Mouse (Mus musculus) heart, postnatal 0 days (tissue): ENCODE results near the gene Ubash3b. TPM values are rescaled to one million over a fixed set of nuclear protein-coding genes. Genes with fewer than 3 reads are reported as not detected.

Experiments used
- ATAC-seq: fragments of 200-750 bp; cut with Nextera tagmentation; 2 replicates; pipeline ENCODE4 v1.8.0; 2017; ENCODE audit warnings: low read depth, moderate number of reproducible peaks, moderate library complexity; ENCODE audit not compliant: insufficient read depth
- DNase-seq: peaks from one replicate; pipeline ENCODE4 v3.0.0-alpha.2; 2016; ENCODE audit warnings: low spot score
- H3K27ac ChIP-seq: fragments of 300-500 bp; sonication (generic); 2 replicates; pipeline ENCODE4 v1.5.1; 2014; ENCODE audit warnings: low read depth, mild to moderate bottlenecking
- H3K27me3 ChIP-seq: fragments of 300-500 bp; sonication (generic); 2 replicates; pipeline ENCODE4 v1.6.1; 2014; ENCODE audit warnings: low read length, mixed read lengths; ENCODE audit not compliant: control insufficient read depth, insufficient read depth
- H3K36me3 ChIP-seq: fragments of 300-500 bp; sonication (generic); replicated peaks from 2 replicates; pipeline ENCODE4 v1.6.1; 2014; ENCODE audit warnings: low read length, mixed read lengths; ENCODE audit not compliant: control insufficient read depth, insufficient read depth
- H3K4me1 ChIP-seq: fragments of 300-500 bp; sonication (generic); 2 replicates; pipeline ENCODE4 v1.6.1; 2014; ENCODE audit warnings: antibody characterized with exemption; ENCODE audit not compliant: control insufficient read depth, insufficient read depth
- H3K4me2 ChIP-seq: fragments of 300-500 bp; sonication (generic); 2 replicates; pipeline ENCODE4 v1.6.1; 2014; ENCODE audit warnings: low read depth, mild to moderate bottlenecking, low read length, moderate library complexity
- H3K4me3 ChIP-seq: fragments of 300-500 bp; sonication (generic); 2 replicates; pipeline ENCODE4 v1.5.1; 2014; ENCODE audit warnings: low read depth, low read length
- H3K9ac ChIP-seq: fragments of 300-500 bp; sonication (generic); replicated peaks from 2 replicates; pipeline ENCODE4 v1.6.1; 2014; ENCODE audit warnings: low read depth, low read length, mixed read lengths
- H3K9me3 ChIP-seq: fragments of 300-500 bp; sonication (generic); replicated peaks from 2 replicates; pipeline ENCODE4 v1.6.1; 2016; ENCODE audit warnings: low read length; ENCODE audit not compliant: control insufficient read depth
- CTCF ChIP-seq: IDR thresholded peaks from 2 replicates; pipeline ENCODE4 v1.5.1; 2016; ENCODE audit warnings: antibody characterized with exemption, control low read depth, low read depth
- EP300 ChIP-seq: IDR thresholded peaks from 2 replicates; pipeline ENCODE4 v1.6.1; 2016; ENCODE audit warnings: antibody characterized with exemption, low read depth
- WGBS: fragments of 180-500 bp; shearing (Covaris S2); extraction: QIAGEN DNeasy Blood & Tissue Kit; methylation state at CpG from one replicate; pipeline ENCODE4 v1.1.7; 2014; 5-methylcytosine and 5-hydroxymethylcytosine counted together
- polyA plus RNA-seq: library from polyadenylated mRNA; unstranded; fragments of >200 nt; fragmentation: Nextera tagmentation; extraction: Ambion mirVana; gene quantifications from 2 replicates; pipeline ENCODE4 v1.2.1, GENCODE M21; 2015
- total RNA-seq: library from RNA; depleted of rRNA; stranded (reverse); fragments of >200 nt; gene quantifications from 2 replicates; pipeline ENCODE4 v1.2.3, GENCODE M21; 2014; ENCODE audit warnings: low replicate concordance

Gene Ubash3b
- total and polyA plus RNA-seq, 2 experiments from 2014 or later: 4.0 to 6.6 TPM

DNA sequence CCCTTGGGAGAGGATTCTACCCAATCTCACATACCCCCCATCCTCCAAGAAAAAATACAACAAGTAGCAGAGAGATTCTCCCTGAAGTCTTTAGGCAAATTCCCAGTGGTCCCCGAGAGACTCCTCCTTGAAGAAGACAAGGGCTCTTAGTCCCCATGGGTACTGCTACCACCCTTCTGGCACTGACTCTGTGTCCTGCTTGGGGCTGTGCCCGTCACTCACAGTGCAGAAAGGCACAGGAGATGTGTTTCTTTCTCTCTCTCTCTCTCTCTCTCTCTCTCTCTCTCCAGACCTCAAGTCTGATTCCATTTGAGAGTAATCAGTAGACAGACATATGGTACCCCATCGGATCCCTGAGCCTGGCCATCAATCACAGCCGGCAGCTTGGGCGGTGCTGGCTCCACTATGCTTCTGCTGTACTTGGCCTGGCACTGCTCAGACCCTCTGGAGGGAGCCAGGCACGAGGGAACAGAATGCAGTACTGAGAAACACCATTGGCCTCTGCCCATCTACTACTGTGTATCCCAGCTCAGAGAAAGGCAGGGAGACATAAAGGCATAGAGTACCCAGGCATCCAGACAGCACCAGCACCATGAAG lies 12.3 kb downstream of the Ubash3b start:
- WGBS: 74% methylated on average over 6 of the region's 6 CpGs
- Histone ChIP-seq H3K9ac (no peak overlapping the region), H3K4me3 (no peak overlapping the region), H3K9me3 (no peaks in the 10 kb centered on the region), H3K36me3 (no peaks in the 10 kb centered on the region), H3K4me2 (no peak overlapping the region), H3K4me1 (peaks cover 5% of the 10 kb centered on the region; the same call in 1 of the 2 replicates), H3K27me3 (no peaks in the 10 kb centered on the region), H3K27ac (no peak overlapping the region)
- TF ChIP-seq EP300 (no peak), CTCF (no peak)
- DNase-seq: no peak
- ATAC-seq: no peak

DNA sequence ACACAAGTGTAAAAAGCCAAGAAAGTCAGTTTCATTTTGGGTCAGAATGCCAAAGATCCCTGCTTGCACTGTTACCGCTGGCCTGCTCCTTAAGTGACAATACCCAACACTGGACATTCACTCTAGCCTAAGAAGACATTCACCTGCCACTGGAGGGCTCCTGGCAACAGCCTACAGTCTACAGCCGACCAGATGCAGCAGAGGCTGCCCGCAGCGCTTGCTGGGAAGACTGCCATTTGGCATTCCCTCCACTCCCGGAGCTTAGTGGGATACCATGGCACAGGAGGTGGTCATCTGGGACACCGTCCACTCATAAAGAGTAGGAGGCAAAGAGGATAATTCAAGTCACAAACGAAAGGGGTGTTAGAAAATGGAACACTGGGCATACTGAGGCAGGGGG lies 12.9 kb downstream of the Ubash3b start:
- no peaks in the 10 kb centered on the region for H3K36me3 ChIP-seq
- H3K4me3 ChIP-seq: no peak overlapping the region
- H3K27ac ChIP-seq: no peak overlapping the region
- ATAC-seq (peak; percentile 34; the same call in 1 of the 2 replicates), DNase-seq (no peak)
- no peaks in the 10 kb centered on the region for H3K27me3 ChIP-seq
- no peaks in the 10 kb centered on the region for H3K9me3 ChIP-seq
- no peak overlapping the region for H3K4me2 ChIP-seq
- no peak overlapping the region for H3K9ac ChIP-seq
- no peak for TF ChIP-seq EP300
- peak; percentile 32 for TF ChIP-seq CTCF
- peaks cover 5% of the 10 kb centered on the region; the same call in 1 of the 2 replicates for H3K4me1 ChIP-seq
- 64% methylated on average over 7 of the region's 7 CpGs for WGBS

DNA sequence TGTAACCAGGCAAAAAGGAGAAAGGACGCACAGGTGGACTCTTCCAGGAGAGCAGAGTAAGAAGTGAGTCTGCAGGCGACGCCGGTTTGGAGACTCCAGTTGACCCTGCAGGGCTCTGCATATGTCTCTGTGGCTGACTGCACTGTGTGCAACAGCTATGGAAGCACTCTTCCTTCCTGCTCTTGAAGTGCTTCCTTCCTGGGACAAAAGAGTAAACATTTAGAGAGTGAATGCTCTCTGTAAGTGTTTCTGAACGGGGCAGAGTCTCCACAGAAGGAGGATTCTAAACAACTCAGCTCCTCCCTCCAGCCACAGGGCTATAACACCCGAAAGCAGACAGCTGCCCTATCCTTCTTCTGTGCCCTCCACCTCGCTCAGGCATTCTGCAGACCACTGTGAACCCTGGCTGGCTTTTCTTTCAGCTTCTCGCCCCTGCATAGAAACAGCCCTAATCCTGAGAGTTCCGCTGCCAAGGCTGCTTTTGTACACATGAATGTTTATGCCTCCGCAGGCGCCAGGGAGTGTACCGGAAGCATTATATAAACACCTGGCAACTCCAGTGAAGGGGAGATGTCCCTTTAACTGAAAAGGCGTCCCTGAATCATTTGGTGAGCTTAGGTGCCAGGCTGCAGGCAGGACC lies 14.2 kb downstream of the Ubash3b start:
- Histone ChIP-seq H3K27me3 (no peaks in the 10 kb centered on the region), H3K9ac (no peak overlapping the region), H3K36me3 (no peaks in the 10 kb centered on the region), H3K4me1 (no peaks in the 10 kb centered on the region), H3K4me3 (no peak overlapping the region), H3K9me3 (no peaks in the 10 kb centered on the region), H3K4me2 (peak overlapping the region; percentile 35), H3K27ac (0 out of 2 replicates have a peak overlapping the region, but pooled peaks have one; percentile 40)
- ATAC-seq (no peak), DNase-seq (no peak)
- 68% methylated on average over 13 of the region's 13 CpGs for WGBS
- TF ChIP-seq EP300 (no peak), CTCF (no peak)

DNA sequence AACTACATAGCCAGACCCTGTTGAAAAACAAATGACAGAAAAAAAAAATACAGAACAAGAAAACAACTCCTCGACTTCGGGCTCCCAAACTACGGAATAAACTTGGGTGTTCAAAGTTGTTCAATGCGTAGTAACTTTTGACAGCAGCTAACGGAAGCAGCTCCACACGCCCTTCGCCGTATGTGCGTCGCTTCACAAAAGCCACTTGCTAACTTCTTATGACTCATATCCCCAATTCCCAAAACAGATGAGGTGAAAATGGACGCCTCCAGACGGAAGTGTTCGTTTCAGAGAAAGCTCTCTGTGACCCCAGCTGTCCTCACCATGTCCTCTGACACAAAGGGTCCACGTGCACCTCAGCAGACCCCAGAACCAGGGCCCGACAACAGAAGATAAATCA lies 17.7 kb downstream of the Ubash3b start:
- no peak for ATAC-seq
- H3K9ac ChIP-seq: no peak overlapping the region
- H3K4me1 ChIP-seq: 0 out of 2 replicates have a peak, but pooled peaks cover 11% of the 10 kb centered on the region
- H3K36me3 ChIP-seq: no peaks in the 10 kb centered on the region
- H3K4me3 ChIP-seq: no peak overlapping the region
- H3K27me3 ChIP-seq: no peaks in the 10 kb centered on the region
- no peak overlapping the region for H3K4me2 ChIP-seq
- DNase-seq: no peak
- H3K9me3 ChIP-seq: no peaks in the 10 kb centered on the region
- no peak for TF ChIP-seq CTCF
- TF ChIP-seq EP300: no peak
- WGBS: 76% methylated on average over 15 of the region's 15 CpGs
- no peak overlapping the region for H3K27ac ChIP-seq

DNA sequence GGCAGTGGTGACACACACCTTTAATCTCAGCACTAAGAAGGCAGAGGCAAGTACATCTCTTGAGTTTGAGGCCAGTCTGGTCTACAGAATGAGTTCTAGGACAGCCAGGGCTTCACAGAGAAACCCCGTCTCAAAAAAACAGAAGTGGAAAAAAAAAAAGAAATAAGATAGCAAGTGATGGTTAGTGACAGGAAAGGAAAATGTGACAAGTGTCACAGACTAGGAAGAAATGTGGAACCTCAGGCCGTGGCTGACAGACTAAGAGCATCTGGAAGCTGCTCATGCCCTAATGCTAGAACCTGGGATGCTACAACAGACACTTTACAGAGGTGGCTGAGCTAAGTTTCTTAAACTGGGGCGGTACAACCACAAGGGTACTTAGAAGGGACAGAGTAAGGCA lies 18.4 kb downstream of the Ubash3b start:
- H3K27ac ChIP-seq: no peak overlapping the region
- ATAC-seq (no peak), DNase-seq (no peak)
- no peaks in the 10 kb centered on the region for H3K36me3 ChIP-seq
- no peak overlapping the region for H3K4me3 ChIP-seq
- 64% methylated on average over 3 of the region's 3 CpGs for WGBS
- H3K4me2 ChIP-seq: no peak overlapping the region
- H3K9ac ChIP-seq: no peak overlapping the region
- no peaks in the 10 kb centered on the region for H3K9me3 ChIP-seq
- TF ChIP-seq CTCF (no peak), EP300 (no peak)
- H3K27me3 ChIP-seq: no peaks in the 10 kb centered on the region
- H3K4me1 ChIP-seq: 0 out of 2 replicates have a peak, but pooled peaks cover 12% of the 10 kb centered on the region

DNA sequence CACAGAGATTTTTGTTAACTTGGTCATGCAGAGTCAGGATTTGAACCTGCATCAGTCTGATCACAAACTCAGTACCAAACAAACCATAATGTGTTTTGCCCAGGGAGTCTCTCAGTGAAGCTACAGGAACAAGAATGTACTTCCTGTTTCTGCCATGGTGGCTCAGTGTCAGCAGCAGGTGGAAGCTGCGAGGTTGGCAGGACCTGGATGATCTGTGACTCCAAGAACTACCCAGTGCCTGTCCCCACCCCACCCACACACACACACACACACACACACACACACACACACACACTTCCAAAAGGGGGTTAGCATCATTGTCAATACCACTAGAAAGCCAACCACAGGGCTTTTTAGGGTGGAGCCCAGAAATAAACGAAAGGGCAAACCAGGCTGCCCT lies 20.5 kb downstream of the Ubash3b start:
- Histone ChIP-seq H3K9ac (no peak overlapping the region), H3K36me3 (no peaks in the 10 kb centered on the region), H3K4me1 (0 out of 2 replicates have a peak, but pooled peaks cover 12% of the 10 kb centered on the region), H3K27ac (no peak overlapping the region), H3K27me3 (no peaks in the 10 kb centered on the region), H3K4me3 (no peak overlapping the region), H3K4me2 (no peak overlapping the region), H3K9me3 (no peaks in the 10 kb centered on the region)
- no peak for ATAC-seq
- TF ChIP-seq EP300 (no peak), CTCF (no peak)
- WGBS: 73% methylated on average over 2 of the region's 2 CpGs
- no peak for DNase-seq
